Mouse (Mus musculus): ENCODE measurements around the gene Zmiz2. TPM values are rescaled to one million over a fixed set of nuclear protein-coding genes. Genes with fewer than 3 reads are reported as not detected.
"Not testable (repeated sequence)": the region's sequence is repeated elsewhere in the genome, so short reads cannot be mapped to it uniquely, and the experiment has no call there.

Gene Zmiz2
- polyA plus RNA-seq, 1 experiment from 2014 or later, result 7.0 TPM

- H3K4me3 ChIP-seq, result no peak overlapping the region
- no peaks in the 10 kb centered on the region for H3K9me3 ChIP-seq (replicated peaks)
- 87% methylated on average over 19 of the region's 19 CpGs for WGBS
- H3K4me2 ChIP-seq, result no peak overlapping the region
- H3K27ac ChIP-seq (ENCODE audit: poor library complexity, severe bottlenecking), result no peak overlapping the region
- H3K36me3 ChIP-seq, result peaks cover 76% of the 10 kb centered on the region
- no peak for ATAC-seq (ENCODE audit: insufficient number of reproducible peaks, low FRiP score)
- no peak overlapping the region for H3K9ac ChIP-seq
- peaks cover 25% of the 10 kb centered on the region for H3K4me1 ChIP-seq (replicated peaks)
- no peaks in the 10 kb centered on the region for H3K27me3 ChIP-seq (replicated peaks)
Observed at GRCm38 (mm10) chr11:6402515-6403510, 13.9 kb downstream of the Zmiz2 start.

GRCm38 (mm10) chr11:6403830-6404405, 15.0 kb downstream of the Zmiz2 start:
- Histone ChIP-seq H3K27me3 (replicated peaks) (no peaks in the 10 kb centered on the region), H3K4me2 (no peak overlapping the region), H3K36me3 (peaks cover 66% of the 10 kb centered on the region), H3K9ac (no peak overlapping the region), H3K4me1 (replicated peaks) (peaks cover 25% of the 10 kb centered on the region), H3K27ac (ENCODE audit: poor library complexity, severe bottlenecking) (no peak overlapping the region), H3K9me3 (replicated peaks) (no peaks in the 10 kb centered on the region), H3K4me3 (no peak overlapping the region)
- WGBS, result 88% methylated on average over 5 of the region's 5 CpGs
- ATAC-seq (ENCODE audit: insufficient number of reproducible peaks, low FRiP score), result no peak

DNA sequence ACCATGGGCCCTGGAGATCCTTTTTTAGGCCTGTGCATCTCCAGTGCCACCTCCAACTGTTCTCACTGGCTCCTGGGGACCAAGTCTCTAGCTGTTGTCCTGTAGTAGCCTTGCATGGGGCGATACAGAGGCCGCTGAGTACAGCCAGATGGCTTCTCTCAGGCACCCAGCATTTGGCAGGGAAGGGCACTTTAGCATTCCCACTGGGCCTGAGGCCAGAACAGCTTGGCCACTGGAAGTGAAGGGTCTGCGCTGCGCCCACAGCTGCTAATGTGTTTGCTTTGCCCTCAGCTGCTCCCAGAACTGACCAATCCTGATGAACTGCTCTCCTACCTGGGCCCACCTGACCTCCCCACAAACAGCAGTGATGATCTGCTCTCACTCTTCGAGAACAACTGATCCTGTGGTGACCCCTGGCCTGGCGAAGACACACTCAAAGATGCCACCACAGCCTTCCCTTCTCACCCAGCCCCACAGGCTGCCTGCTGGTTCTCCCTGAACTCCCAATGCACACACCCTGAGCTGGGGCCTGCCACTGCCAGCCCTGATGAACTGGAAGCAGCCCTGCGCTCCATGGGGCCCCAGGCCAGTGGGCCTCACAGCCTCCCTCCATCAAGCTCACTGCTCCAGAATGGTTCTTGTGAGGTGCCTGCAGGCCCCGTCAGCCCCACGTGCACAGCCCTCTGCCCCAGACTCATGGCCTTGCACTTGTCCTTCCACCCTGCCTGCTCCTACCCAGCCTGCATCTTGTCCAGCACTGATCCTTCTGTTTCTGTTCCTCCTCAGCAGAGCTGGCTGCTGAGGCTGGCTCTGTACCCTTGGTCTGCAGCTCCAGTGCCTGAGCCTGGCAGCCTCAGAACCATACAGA, 16.1 kb downstream of the Zmiz2 start:
- ATAC-seq (ENCODE audit: insufficient number of reproducible peaks, low FRiP score), result no peak
- H3K4me3 ChIP-seq, result no peak overlapping the region
- peaks cover 26% of the 10 kb centered on the region for H3K4me1 ChIP-seq (replicated peaks)
- peak overlapping the region; percentile 53 for H3K9ac ChIP-seq
- peaks cover 56% of the 10 kb centered on the region for H3K36me3 ChIP-seq
- WGBS, result 83% methylated on average over 9 of the region's 9 CpGs
- H3K9me3 ChIP-seq (replicated peaks), result no peaks in the 10 kb centered on the region
- peak overlapping the region; percentile 74 for H3K27ac ChIP-seq (ENCODE audit: poor library complexity, severe bottlenecking)
- H3K4me2 ChIP-seq, result no peak overlapping the region
- no peaks in the 10 kb centered on the region for H3K27me3 ChIP-seq (replicated peaks)

DNA sequence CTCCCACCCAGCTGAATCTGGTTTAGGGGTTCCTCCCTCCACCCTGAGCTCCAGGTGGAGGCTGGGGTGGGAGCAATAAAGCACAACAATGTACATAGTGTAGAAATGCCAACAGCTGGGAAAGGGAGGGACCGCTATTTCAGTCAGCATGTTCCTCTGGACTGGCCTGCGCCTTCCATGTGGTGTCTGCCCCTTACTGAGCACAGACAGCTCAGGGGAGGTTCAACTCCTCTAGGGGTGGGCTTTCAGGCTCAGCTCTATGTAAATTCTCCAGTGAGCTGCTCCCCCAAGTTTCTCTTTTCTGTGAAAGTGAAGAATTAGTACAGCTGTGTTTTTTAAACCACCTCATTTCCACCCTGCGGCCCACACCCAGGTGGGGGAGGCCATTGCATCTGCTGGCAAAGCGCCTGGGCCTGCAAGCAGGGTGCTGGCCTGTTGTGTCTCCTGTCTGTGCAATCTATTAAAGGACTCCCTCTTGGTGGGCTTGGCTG, 16.8 kb downstream of the Zmiz2 start:
- Histone ChIP-seq H3K4me1 (replicated peaks) (peaks cover 30% of the 10 kb centered on the region), H3K4me2 (no peak overlapping the region), H3K9ac (peak overlapping the region; percentile 53), H3K9me3 (replicated peaks) (no peaks in the 10 kb centered on the region), H3K27ac (ENCODE audit: poor library complexity, severe bottlenecking) (peak overlapping the region; percentile 74), H3K27me3 (replicated peaks) (no peaks in the 10 kb centered on the region), H3K36me3 (peaks cover 50% of the 10 kb centered on the region), H3K4me3 (no peak overlapping the region)
- 74% methylated on average over 4 of the region's 4 CpGs for WGBS
- ATAC-seq (ENCODE audit: insufficient number of reproducible peaks, low FRiP score), result no peak

GRCm38 (mm10) chr11:6406251-6407161, 17.6 kb downstream of the Zmiz2 start:
- Histone ChIP-seq H3K4me2 (peak overlapping the region; percentile 19), H3K36me3 (peaks cover 42% of the 10 kb centered on the region), H3K27me3 (replicated peaks) (no peaks in the 10 kb centered on the region), H3K4me3 (no peak overlapping the region), H3K27ac (ENCODE audit: poor library complexity, severe bottlenecking) (peak overlapping the region; percentile 74), H3K9me3 (replicated peaks) (no peaks in the 10 kb centered on the region), H3K9ac (peak overlapping the region; percentile 53; the same call in 1 of the 2 replicates), H3K4me1 (replicated peaks) (peaks cover 30% of the 10 kb centered on the region)
- ATAC-seq (ENCODE audit: insufficient number of reproducible peaks, low FRiP score), result peak; percentile 69
- 24% methylated on average over 14 of the region's 14 CpGs for WGBS

DNA sequence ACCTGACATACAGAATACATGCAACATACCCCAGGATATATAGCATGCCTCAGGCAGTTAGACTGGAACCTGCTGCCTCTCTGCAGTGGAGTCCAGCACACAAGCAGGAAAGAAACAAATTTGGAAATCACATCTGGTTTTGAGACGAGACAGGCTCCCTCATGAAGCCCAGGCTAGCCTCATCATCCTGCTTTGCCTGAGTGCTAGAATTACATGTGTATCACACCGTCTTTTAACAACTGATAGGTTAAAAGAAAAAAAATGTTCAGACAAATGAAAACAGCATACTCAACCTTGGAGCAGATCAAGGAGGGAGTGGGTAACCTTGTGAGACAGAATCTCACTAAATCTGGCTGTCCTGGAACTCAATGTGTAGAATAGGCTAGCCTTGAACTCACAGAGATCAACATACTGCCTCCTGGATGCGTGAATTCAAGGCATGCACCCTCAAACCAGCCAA, 18.3 kb downstream of the Zmiz2 start:
- Histone ChIP-seq H3K4me3 (no peak overlapping the region), H3K9me3 (replicated peaks) (no peaks in the 10 kb centered on the region), H3K36me3 (peaks cover 35% of the 10 kb centered on the region), H3K27ac (ENCODE audit: poor library complexity, severe bottlenecking) (0 out of 2 replicates have a peak overlapping the region, but pooled peaks have one; percentile 74), H3K4me2 (no peak overlapping the region), H3K27me3 (replicated peaks) (no peaks in the 10 kb centered on the region), H3K9ac (no peak overlapping the region), H3K4me1 (replicated peaks) (peaks cover 30% of the 10 kb centered on the region)
- no peak for ATAC-seq (ENCODE audit: insufficient number of reproducible peaks, low FRiP score)
- 80% methylated on average over 3 of the region's 3 CpGs for WGBS

DNA sequence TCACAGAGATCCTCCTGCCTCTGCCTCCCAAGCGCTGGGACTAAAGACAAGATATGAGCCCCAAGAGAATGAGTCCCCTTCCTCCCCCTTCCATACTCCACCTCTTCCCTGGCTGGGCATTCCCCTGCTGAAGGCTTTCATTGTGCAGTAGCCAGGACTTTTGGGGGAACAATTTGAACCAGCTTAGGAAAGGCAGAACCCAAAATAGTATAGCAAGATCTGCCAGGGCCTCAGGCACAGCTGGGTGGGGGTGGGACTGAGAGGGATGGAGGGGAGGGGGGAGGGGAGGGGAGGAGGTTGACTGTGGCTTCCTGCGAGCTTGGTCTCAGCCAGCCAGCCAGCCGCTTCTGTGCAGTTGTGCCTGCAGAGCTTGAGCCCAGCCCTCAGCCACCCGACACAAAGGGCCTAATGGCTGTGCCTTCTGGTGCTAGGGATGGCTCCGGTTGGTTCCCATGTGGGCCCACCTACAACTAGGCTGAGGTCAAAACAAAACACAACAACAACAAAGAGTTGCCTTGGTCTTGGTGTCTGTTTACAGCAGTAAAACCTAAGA, 21.3 kb downstream of the Zmiz2 start:
- no peak overlapping the region for H3K27ac ChIP-seq (ENCODE audit: poor library complexity, severe bottlenecking)
- H3K27me3 ChIP-seq (replicated peaks), result no peaks in the 10 kb centered on the region
- 51% methylated on average over 5 of the region's 5 CpGs for WGBS
- ATAC-seq (ENCODE audit: insufficient number of reproducible peaks, low FRiP score), result no peak
- peaks cover 5% of the 10 kb centered on the region for H3K36me3 ChIP-seq
- H3K4me2 ChIP-seq, result no peak overlapping the region
- H3K4me3 ChIP-seq, result no peak overlapping the region
- H3K9ac ChIP-seq, result no peak overlapping the region
- H3K4me1 ChIP-seq (replicated peaks), result peaks cover 31% of the 10 kb centered on the region
- no peaks in the 10 kb centered on the region for H3K9me3 ChIP-seq (replicated peaks)

DNA sequence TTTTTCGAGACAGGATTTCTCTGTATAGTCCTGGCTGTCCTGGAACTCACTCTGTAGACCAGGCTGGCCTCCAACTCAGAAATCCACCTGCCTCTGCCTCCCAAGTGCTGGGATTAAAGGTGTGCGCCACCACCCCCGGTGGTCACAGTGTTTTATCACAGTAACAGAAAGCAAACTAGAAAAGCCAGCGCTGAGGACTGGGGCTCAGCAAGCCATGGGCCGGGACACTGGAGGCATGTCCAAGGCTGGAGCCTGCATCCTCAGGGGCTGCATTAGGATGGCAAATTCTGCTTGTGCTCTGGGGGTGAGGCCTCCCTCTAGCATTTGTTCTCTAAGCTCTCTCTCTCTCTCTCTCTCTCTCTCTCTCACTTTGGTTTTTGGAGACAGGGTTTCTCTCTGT, 21.9 kb downstream of the Zmiz2 start:
- H3K4me3 ChIP-seq; ATAC-seq (ENCODE audit: insufficient number of reproducible peaks, low FRiP score); H3K9me3 ChIP-seq (replicated peaks); H3K9ac ChIP-seq; H3K4me2 ChIP-seq; H3K36me3 ChIP-seq; H3K27ac ChIP-seq (ENCODE audit: poor library complexity, severe bottlenecking); H3K27me3 ChIP-seq (replicated peaks): not testable (repeated sequence)
- WGBS, result 82% methylated on average over 5 of the region's 5 CpGs
- H3K4me1 ChIP-seq (replicated peaks), result peaks cover 25% of the 10 kb centered on the region

GRCm38 (mm10) chr11:6411684-6412083, 22.8 kb downstream of the Zmiz2 start:
- no peak overlapping the region for H3K27ac ChIP-seq (ENCODE audit: poor library complexity, severe bottlenecking)
- H3K4me2 ChIP-seq, result no peak overlapping the region
- 8% methylated on average over 5 of the region's 5 CpGs for WGBS
- H3K9me3 ChIP-seq (replicated peaks), result no peaks in the 10 kb centered on the region
- ATAC-seq (ENCODE audit: insufficient number of reproducible peaks, low FRiP score), result no peak
- no peak overlapping the region for H3K4me3 ChIP-seq
- no peaks in the 10 kb centered on the region for H3K27me3 ChIP-seq (replicated peaks)
- H3K36me3 ChIP-seq, result no peaks in the 10 kb centered on the region
- H3K4me1 ChIP-seq (replicated peaks), result peaks cover 16% of the 10 kb centered on the region
- no peak overlapping the region for H3K9ac ChIP-seq

DNA sequence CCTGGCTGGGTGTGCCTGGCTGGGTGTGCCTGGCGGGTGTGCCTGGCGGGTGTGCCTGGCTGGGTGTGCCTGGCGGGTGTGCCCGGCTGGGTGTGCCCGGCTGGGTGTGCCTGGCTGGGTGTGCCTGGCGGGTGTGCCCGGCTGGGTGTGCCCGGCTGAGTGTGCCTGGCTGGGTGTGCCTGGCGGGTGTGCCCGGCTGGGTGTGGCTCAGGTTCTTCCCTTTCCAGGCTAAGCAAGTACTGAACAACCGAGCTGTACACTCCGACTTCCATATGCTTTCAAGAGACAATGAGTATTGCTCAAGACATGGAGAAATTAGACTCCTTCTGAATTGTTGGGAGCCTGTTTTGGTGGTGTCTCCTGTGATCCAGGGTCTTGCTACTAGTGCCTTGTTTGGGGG, 24.4 kb downstream of the Zmiz2 start:
- Histone ChIP-seq H3K4me2 (no peak overlapping the region), H3K27ac (ENCODE audit: poor library complexity, severe bottlenecking) (no peak overlapping the region), H3K9ac (no peak overlapping the region), H3K36me3 (peaks cover 4% of the 10 kb centered on the region), H3K9me3 (replicated peaks) (no peaks in the 10 kb centered on the region), H3K4me3 (no peak overlapping the region), H3K4me1 (replicated peaks) (peaks cover 15% of the 10 kb centered on the region), H3K27me3 (replicated peaks) (no peaks in the 10 kb centered on the region)
- 98% methylated on average over 12 of the region's 12 CpGs for WGBS
- ATAC-seq (ENCODE audit: insufficient number of reproducible peaks, low FRiP score), result no peak
